Mouse (Mus musculus): Measurements from ENCODE around the gene Scube3. TPM values are rescaled to one million over a fixed set of nuclear protein-coding genes. Genes with fewer than 3 reads are reported as not detected.
A peak's percentile ranks its signal among the peaks of the same experiment; 100 is the strongest.

Scube3 gene
- polyA plus RNA-seq, 1 experiment from 2014 or later, result 6.3 TPM

DNA sequence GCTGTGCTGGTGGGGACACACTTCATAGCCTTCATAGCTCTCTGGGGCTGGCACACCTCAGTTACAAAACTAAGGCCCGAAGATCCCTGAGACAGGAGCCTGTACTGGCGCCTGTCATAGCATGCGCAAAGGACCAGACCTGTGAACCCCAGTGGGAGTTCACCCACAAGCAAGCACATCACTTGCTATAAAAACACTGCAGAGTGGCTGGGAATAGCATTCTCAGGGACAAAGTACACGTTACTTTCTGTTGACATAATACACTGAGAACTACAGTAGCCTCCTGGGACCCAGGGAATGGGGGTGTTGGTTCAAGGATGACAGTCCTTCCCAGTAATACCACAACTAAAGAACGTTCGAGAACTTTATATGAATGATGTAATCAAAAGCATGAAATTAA, 11.2 kb downstream of the Scube3 start:
- no peaks in the 10 kb centered on the region for H3K9me3 ChIP-seq (ENCODE audit: control insufficient read depth, low read length)

GRCm38 (mm10) chr17:28154970-28155369, 13.0 kb downstream of the Scube3 start:
- no peak overlapping the region for H3K27ac ChIP-seq (ENCODE audit: low read depth, low read length)
- 86% methylated on average over 8 of the region's 8 CpGs for WGBS
- no peak overlapping the region for H3K4me3 ChIP-seq (ENCODE audit: low read depth, low read length)
- no peaks in the 10 kb centered on the region for H3K27me3 ChIP-seq (ENCODE audit: control insufficient read depth, insufficient read depth, low read length)
- H3K9ac ChIP-seq (replicated peaks; ENCODE audit: low read depth, low read length), result no peak overlapping the region
- H3K9me3 ChIP-seq (ENCODE audit: control insufficient read depth, low read length), result no peaks in the 10 kb centered on the region
- peaks cover 5% of the 10 kb centered on the region; the same call in 1 of the 2 replicates for H3K36me3 ChIP-seq (ENCODE audit: control insufficient read depth, insufficient read depth, low read length)
- H3K4me1 ChIP-seq (ENCODE audit: control insufficient read depth, insufficient read depth, low read length), result no peaks in the 10 kb centered on the region
- no peak overlapping the region for H3K4me2 ChIP-seq (ENCODE audit: low read depth, low read length)
- no peak for ATAC-seq (ENCODE audit: low read depth)

More for the DNA sequence above, 11.2 kb downstream of the Scube3 start:
- Histone ChIP-seq H3K4me3 (ENCODE audit: low read depth, low read length) (no peak overlapping the region), H3K27ac (ENCODE audit: low read depth, low read length) (no peak overlapping the region), H3K27me3 (ENCODE audit: control insufficient read depth, insufficient read depth, low read length) (no peaks in the 10 kb centered on the region), H3K4me2 (ENCODE audit: low read depth, low read length) (no peak overlapping the region), H3K36me3 (ENCODE audit: control insufficient read depth, insufficient read depth, low read length) (peaks cover 5% of the 10 kb centered on the region; the same call in 1 of the 2 replicates), H3K9ac (replicated peaks; ENCODE audit: low read depth, low read length) (no peak overlapping the region), H3K4me1 (ENCODE audit: control insufficient read depth, insufficient read depth, low read length) (no peaks in the 10 kb centered on the region)
- 86% methylated on average over 6 of the region's 6 CpGs for WGBS
- ATAC-seq (ENCODE audit: low read depth), result no peak

DNA sequence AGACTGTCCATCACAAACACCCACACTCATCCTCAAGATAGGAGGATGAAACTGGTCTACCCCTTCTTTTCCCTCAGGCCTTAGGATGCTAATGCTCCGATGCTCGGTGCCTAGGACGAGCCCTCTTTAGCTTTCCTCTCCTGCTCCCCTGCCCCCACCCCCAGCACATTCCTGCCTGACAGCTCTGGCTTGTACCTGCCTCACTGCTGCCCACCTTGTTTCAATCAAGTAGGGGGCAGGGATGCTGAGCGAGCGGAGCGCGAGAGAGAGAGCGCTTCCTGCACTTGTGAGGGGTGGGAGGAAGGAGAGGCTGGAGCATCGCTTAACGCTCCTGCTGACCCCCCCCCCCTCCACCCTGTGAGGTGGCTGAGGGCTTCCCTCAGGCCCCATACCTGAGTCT, 18.4 kb downstream of the Scube3 start:
- no peaks in the 10 kb centered on the region for H3K9me3 ChIP-seq (ENCODE audit: control insufficient read depth, low read length)
- H3K27me3 ChIP-seq (ENCODE audit: control insufficient read depth, insufficient read depth, low read length), result no peaks in the 10 kb centered on the region
- no peak overlapping the region for H3K27ac ChIP-seq (ENCODE audit: low read depth, low read length)
- WGBS, result 41% methylated on average over 10 of the region's 10 CpGs
- H3K4me1 ChIP-seq (ENCODE audit: control insufficient read depth, insufficient read depth, low read length), result no peaks in the 10 kb centered on the region
- no peak overlapping the region for H3K4me3 ChIP-seq (ENCODE audit: low read depth, low read length)
- no peak for ATAC-seq (ENCODE audit: low read depth)
- peaks cover 3% of the 10 kb centered on the region for H3K36me3 ChIP-seq (ENCODE audit: control insufficient read depth, insufficient read depth, low read length)
- no peak overlapping the region for H3K4me2 ChIP-seq (ENCODE audit: low read depth, low read length)
- no peak overlapping the region for H3K9ac ChIP-seq (replicated peaks; ENCODE audit: low read depth, low read length)

- Histone ChIP-seq H3K9ac (replicated peaks; ENCODE audit: low read depth, low read length) (no peak overlapping the region), H3K4me3 (ENCODE audit: low read depth, low read length) (no peak overlapping the region), H3K27ac (ENCODE audit: low read depth, low read length) (no peak overlapping the region), H3K36me3 (ENCODE audit: control insufficient read depth, insufficient read depth, low read length) (peaks cover 9% of the 10 kb centered on the region), H3K9me3 (ENCODE audit: control insufficient read depth, low read length) (no peaks in the 10 kb centered on the region), H3K27me3 (ENCODE audit: control insufficient read depth, insufficient read depth, low read length) (no peaks in the 10 kb centered on the region), H3K4me1 (ENCODE audit: control insufficient read depth, insufficient read depth, low read length) (no peaks in the 10 kb centered on the region), H3K4me2 (ENCODE audit: low read depth, low read length) (no peak overlapping the region)
- 19% methylated on average over 11 of the region's 11 CpGs for WGBS
- ATAC-seq (ENCODE audit: low read depth), result no peak
These were observed 19.5 kb downstream of the Scube3 start for GRCm38 (mm10) chr17:28161310-28161881.

DNA sequence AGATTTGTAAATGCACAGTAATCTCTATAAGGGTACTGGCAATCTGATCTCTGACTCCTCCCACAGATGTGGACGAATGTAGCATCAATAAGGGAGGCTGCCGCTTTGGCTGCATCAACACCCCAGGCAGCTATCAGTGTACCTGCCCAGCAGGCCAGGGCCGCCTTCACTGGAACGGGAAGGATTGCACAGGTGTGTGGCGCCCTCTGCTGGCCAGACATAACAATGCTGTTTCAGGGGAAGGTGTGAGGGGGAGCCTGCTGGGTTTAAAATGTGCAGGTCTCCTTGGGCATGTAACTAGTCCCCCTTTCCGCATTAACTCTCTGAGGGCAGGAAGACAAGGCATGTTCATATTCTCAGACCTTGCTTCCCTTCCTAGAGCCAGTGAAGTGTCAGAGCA, 21.7 kb downstream of the Scube3 start:
- H3K4me1 ChIP-seq (ENCODE audit: control insufficient read depth, insufficient read depth, low read length), result no peaks in the 10 kb centered on the region
- H3K9ac ChIP-seq (replicated peaks; ENCODE audit: low read depth, low read length), result no peak overlapping the region
- H3K9me3 ChIP-seq (ENCODE audit: control insufficient read depth, low read length), result no peaks in the 10 kb centered on the region
- 8% methylated on average over 6 of the region's 6 CpGs for WGBS
- ATAC-seq (ENCODE audit: low read depth), result no peak
- no peak overlapping the region for H3K27ac ChIP-seq (ENCODE audit: low read depth, low read length)
- H3K4me2 ChIP-seq (ENCODE audit: low read depth, low read length), result no peak overlapping the region
- no peaks in the 10 kb centered on the region for H3K27me3 ChIP-seq (ENCODE audit: control insufficient read depth, insufficient read depth, low read length)
- H3K36me3 ChIP-seq (ENCODE audit: control insufficient read depth, insufficient read depth, low read length), result peaks cover 9% of the 10 kb centered on the region
- H3K4me3 ChIP-seq (ENCODE audit: low read depth, low read length), result no peak overlapping the region

GRCm38 (mm10) chr17:28170460-28171305, 28.7 kb downstream of the Scube3 start:
- Histone ChIP-seq H3K27ac (ENCODE audit: low read depth, low read length) (no peak overlapping the region), H3K36me3 (ENCODE audit: control insufficient read depth, insufficient read depth, low read length) (0 out of 2 replicates have a peak, but pooled peaks cover 9% of the 10 kb centered on the region), H3K27me3 (ENCODE audit: control insufficient read depth, insufficient read depth, low read length) (no peaks in the 10 kb centered on the region), H3K4me3 (ENCODE audit: low read depth, low read length) (no peak overlapping the region), H3K4me1 (ENCODE audit: control insufficient read depth, insufficient read depth, low read length) (no peaks in the 10 kb centered on the region), H3K4me2 (ENCODE audit: low read depth, low read length) (no peak overlapping the region), H3K9ac (replicated peaks; ENCODE audit: low read depth, low read length) (no peak overlapping the region), H3K9me3 (ENCODE audit: control insufficient read depth, low read length) (no peaks in the 10 kb centered on the region)
- 90% methylated on average over 6 of the region's 6 CpGs for WGBS
- ATAC-seq (ENCODE audit: low read depth), result no peak

- H3K27me3 ChIP-seq (ENCODE audit: control insufficient read depth, insufficient read depth, low read length), result no peaks in the 10 kb centered on the region; the same call in 1 of the 2 replicates
- ATAC-seq (ENCODE audit: low read depth), result no peak
- H3K4me1 ChIP-seq (ENCODE audit: control insufficient read depth, insufficient read depth, low read length), result peaks cover 1% of the 10 kb centered on the region
- 70% methylated on average over 9 of the region's 9 CpGs for WGBS
- 0 out of 2 replicates have a peak overlapping the region, but pooled peaks have one; percentile 16 for H3K27ac ChIP-seq (ENCODE audit: low read depth, low read length)
- H3K4me2 ChIP-seq (ENCODE audit: low read depth, low read length), result no peak overlapping the region
- H3K4me3 ChIP-seq (ENCODE audit: low read depth, low read length), result no peak overlapping the region
- 0 out of 2 replicates have a peak, but pooled peaks cover 4% of the 10 kb centered on the region for H3K36me3 ChIP-seq (ENCODE audit: control insufficient read depth, insufficient read depth, low read length)
- no peak overlapping the region for H3K9ac ChIP-seq (replicated peaks; ENCODE audit: low read depth, low read length)
- no peaks in the 10 kb centered on the region for H3K9me3 ChIP-seq (ENCODE audit: control insufficient read depth, low read length)
These were observed 30.7 kb downstream of the Scube3 start for GRCm38 (mm10) chr17:28172690-28173089.

DNA sequence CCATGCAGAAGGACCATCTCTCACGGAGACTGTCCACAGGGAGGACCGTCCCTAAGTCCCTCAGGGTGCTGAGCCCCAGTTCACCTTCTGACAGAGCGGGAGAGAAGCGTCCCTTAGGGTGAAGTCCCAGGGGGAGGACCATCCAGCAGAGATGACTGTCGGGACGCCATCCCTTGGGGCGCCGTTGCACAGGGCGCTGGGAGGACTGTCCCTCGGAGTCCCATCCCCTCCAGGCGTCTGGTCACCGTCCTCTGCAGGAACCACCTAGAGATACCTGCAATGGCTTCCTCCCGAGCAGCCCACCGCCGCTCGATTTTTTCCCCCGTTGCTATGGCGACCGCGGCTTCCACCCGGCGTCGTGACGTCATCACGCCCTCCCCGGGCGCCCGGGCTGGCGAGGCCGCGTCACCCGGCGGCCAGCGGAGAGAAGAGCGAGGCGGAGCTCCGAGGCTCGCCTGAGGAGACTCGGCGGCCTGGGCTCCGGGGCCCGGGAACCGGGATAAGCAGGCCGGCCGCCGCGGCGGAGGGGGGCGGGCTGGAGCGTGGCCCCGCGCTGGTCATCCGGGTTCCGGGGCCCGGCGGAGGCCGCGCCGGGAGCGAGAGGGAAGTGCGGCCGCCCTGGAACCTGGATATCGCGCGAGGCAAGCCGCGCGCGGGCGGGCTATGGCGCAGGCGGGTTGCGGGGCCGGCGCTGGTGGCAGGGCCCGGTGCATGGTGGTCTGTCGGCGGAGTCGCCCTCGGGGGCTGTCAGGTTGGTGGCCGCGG, 35.0 kb downstream of the Scube3 start, which contains the start of gene Zfp523:
Gene Zfp523, plus strand, starts transcription at position 355 of the 765 bp plus-strand sequence.
- Histone ChIP-seq H3K4me2 (ENCODE audit: low read depth, low read length) (peak within 1 kb of the TSS; percentile 72), H3K9ac (replicated peaks; ENCODE audit: low read depth, low read length) (peak within 1 kb of the TSS; percentile 97), H3K27me3 (ENCODE audit: control insufficient read depth, insufficient read depth, low read length) (no peaks in the 10 kb centered on the region; the same call in 1 of the 2 replicates), H3K4me3 (ENCODE audit: low read depth, low read length) (peak within 1 kb of the TSS; percentile 86), H3K36me3 (ENCODE audit: control insufficient read depth, insufficient read depth, low read length) (peaks cover 4% of the 10 kb centered on the region; the same call in 1 of the 2 replicates), H3K27ac (ENCODE audit: low read depth, low read length) (peak within 1 kb of the TSS; percentile 91), H3K9me3 (ENCODE audit: control insufficient read depth, low read length) (no peaks in the 10 kb centered on the region), H3K4me1 (ENCODE audit: control insufficient read depth, insufficient read depth, low read length) (peaks cover 14% of the 10 kb centered on the region)
- ATAC-seq (ENCODE audit: low read depth), result peak; percentile 86
- under 1% methylated on average over 75 of the region's 82 CpGs for WGBS

Data from neural tube, embryonic 14.5 days (tissue).